Mouse (Mus musculus) erythroblast, embryonic 14.5 days (primary cell): ENCODE measurements at regions not wholly inside any gene's neighbourhood (a gene's known extent, or its start where the extent isn't known, plus 50 kb on each side); places are given as distances from the start of the nearest gene placed in this dataset.

Experiments
- GATA1 ChIP-seq: IDR thresholded peaks from 2 replicates; pipeline ENCODE4 v1.6.1; 2012; ENCODE audit warnings: low read length, inconsistent platforms, mixed read lengths
- TAL1 ChIP-seq: IDR thresholded peaks from 3 replicates; pipeline ENCODE4 v1.6.1; 2012; ENCODE audit warnings: low read length, inconsistent platforms, mixed read lengths

DNA sequence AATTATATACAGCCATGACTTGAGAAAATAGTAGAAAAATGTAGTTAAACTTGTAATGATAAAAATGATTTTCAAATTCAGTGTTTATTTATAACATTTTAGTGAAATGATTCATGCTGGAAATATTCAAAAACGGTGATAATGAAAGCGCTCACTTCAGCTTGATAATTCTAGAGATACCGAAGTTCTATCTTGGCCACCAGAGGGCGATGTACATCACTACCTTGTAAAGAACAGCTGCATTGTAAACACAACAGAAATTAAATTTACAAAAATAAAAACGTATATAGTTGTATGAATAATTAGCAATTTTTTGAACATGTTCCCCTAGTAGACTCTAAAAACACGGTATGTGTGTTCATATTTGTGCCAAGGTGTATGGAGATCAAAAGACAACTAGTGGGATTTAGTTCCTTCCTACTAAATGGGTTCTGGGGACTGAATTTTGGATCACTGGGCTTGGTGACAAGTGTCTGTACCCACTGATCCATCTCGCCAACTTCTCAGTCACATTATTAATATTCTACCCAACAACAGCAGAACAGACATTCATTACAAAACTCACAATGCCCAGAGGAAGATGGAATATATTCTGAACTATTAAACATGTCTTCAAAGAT is 1191.6 kb downstream of the 9330182O14Rik start:
- TF ChIP-seq TAL1 (no peak), GATA1 (no peak)
